Mouse (Mus musculus): ENCODE measurements around the gene Grwd1.

DNA sequence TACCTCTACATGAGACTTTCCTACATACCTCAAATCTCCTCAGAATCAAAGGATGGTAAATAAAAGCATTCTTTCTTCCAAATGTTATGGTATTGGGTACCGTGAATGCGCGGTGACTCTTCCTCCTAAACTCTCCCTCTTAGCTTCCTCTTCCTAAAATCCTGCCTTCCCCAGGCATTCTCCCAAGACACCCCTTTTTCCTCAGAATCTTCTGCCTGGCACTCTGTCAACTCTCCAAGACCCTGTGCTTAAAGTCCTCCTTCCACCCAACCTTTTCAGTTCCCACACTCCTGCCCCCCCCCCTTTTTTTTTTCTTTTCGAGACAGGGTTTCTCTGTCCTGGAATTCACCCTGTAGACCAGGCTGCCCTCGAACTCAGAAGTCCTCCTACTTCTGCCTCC is 15.9 kb downstream of the Grwd1 start:
- TF ChIP-seq ZC3H11A (IDR thresholded peaks at IDR 0.05; ENCODE audit: borderline replicate concordance, low read depth, low read length): no peak
- no peak for TF ChIP-seq HCFC1 (IDR thresholded peaks at IDR 0.05; ENCODE audit: borderline replicate concordance, insufficient read depth, low read length)

Data from ES-E14 (cell line).